Comparison of ENCODE assay signal across 12 mouse cellular contexts in the genomic region with DNA sequence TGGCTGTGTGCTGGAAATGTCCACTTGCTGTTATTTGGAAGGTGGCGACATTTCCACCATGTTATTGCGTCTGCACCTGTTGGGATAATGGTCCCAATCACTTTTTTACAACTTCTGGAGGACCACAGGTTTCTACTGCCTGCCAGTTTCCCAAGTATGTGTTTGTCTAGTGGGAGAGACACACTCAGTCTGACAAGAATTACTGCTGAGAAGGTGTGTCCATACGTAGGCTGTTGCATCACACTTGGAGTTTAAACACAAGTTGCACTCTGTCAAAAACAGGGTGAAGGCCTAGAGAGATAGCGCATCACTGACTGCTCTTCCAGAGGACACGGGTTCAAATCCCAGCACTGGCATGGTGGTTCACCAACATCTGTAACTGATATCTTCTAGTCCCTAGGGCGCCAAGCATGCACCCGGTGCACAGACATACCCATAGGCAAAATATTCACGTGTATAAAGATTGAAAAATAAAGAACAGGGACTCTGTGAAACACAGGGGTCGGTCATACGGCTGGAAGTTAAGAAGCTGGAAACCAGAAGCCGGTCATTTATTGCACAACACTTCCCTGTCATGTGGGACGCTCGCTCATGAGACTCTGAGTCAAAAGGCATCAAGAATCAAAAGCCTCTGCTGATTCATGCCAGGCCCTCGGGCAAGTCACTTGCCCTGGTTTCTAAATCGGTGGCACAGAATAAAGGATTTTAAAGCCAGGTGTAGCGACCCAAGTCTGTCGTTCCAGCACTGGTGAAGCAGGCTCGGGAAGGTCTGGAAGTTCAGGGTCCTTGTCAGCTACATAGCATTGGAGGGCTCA. TPM values are rescaled to one million over a fixed set of nuclear protein-coding genes. Genes with fewer than 3 reads are reported as not detected.
DNase-seq lines count a peak whose midpoint lies in the region; ATAC-seq and TF ChIP-seq lines count a peak whose summit lies in the region.
"Had no signal": no experiment of that assay in that cellular context is flagged by ENCODE, and none has a peak within 500 bp of the region (broad histone marks: within the 10 kb centered on the region; RNA-seq: fewer than 3 reads in every experiment).

No protein-coding gene starts in this region.

- no peak overlapping the region for H3K4me2 ChIP-seq in intestine, postnatal 0 days (replicated peaks; ENCODE audit: low read depth)
- no peak overlapping the region for H3K4me2 ChIP-seq in intestine, embryonic 16.5 days (ENCODE audit: low read depth, low read length)
- no peak overlapping the region for H3K4me2 ChIP-seq in hindbrain, embryonic 13.5 days
- H3K4me2 ChIP-seq: embryonic facial prominence, embryonic 13.5 days; neural tube, embryonic 12.5 days had no signal

- no peak overlapping the region for H3K4me3 ChIP-seq in intestine, postnatal 0 days (ENCODE audit: low read depth, low read length)
- no peak overlapping the region for H3K4me3 ChIP-seq in intestine, embryonic 16.5 days (ENCODE audit: low read length)
- H3K4me3 ChIP-seq in hindbrain, embryonic 13.5 days: no peak overlapping the region
- H3K4me3 ChIP-seq: embryonic facial prominence, embryonic 13.5 days; neural tube, embryonic 12.5 days had no signal

- WGBS in intestine, postnatal 0 days: 70% methylated on average over 18 of the region's 18 CpGs
- 79% methylated on average over 18 of the region's 18 CpGs for WGBS in intestine, embryonic 16.5 days
- 90% methylated on average over 18 of the region's 18 CpGs for WGBS in hindbrain, embryonic 13.5 days

- no peaks in the 10 kb centered on the region for H3K4me1 ChIP-seq in intestine, postnatal 0 days (replicated peaks; ENCODE audit: control insufficient read depth, insufficient read depth, low read length)
- H3K4me1 ChIP-seq in intestine, embryonic 16.5 days (ENCODE audit: control insufficient read depth, insufficient read depth, low read length): no peaks in the 10 kb centered on the region
- peaks cover under 1% of the 10 kb centered on the region; the same call in 1 of the 2 replicates for H3K4me1 ChIP-seq in hindbrain, embryonic 13.5 days (replicated peaks)
- H3K4me1 ChIP-seq: neural tube, embryonic 12.5 days had no signal

- no peaks in the 10 kb centered on the region for H3K36me3 ChIP-seq in intestine, postnatal 0 days (ENCODE audit: control insufficient read depth, insufficient read depth)
- no peaks in the 10 kb centered on the region for H3K36me3 ChIP-seq in intestine, embryonic 16.5 days (ENCODE audit: control insufficient read depth, insufficient read depth, low read length)
- H3K36me3 ChIP-seq in hindbrain, embryonic 13.5 days: no peaks in the 10 kb centered on the region
- H3K36me3 ChIP-seq: embryonic facial prominence, embryonic 13.5 days; neural tube, embryonic 12.5 days had no signal

- no peak overlapping the region for H3K9ac ChIP-seq in intestine, postnatal 0 days (ENCODE audit: low read depth, low read length)
- H3K9ac ChIP-seq in intestine, embryonic 16.5 days (ENCODE audit: low read depth, low read length): no peak overlapping the region
- no peak overlapping the region for H3K9ac ChIP-seq in hindbrain, embryonic 13.5 days
- H3K9ac ChIP-seq: embryonic facial prominence, embryonic 13.5 days; neural tube, embryonic 12.5 days had no signal

- H3K27ac ChIP-seq in intestine, postnatal 0 days (ENCODE audit: low read depth, low read length): no peak overlapping the region
- no peak overlapping the region for H3K27ac ChIP-seq in intestine, embryonic 16.5 days (ENCODE audit: low read length)
- no peak overlapping the region for H3K27ac ChIP-seq in hindbrain, embryonic 13.5 days
- H3K27ac ChIP-seq: embryonic facial prominence, embryonic 13.5 days; neural tube, embryonic 12.5 days had no signal

- no peaks in the 10 kb centered on the region for H3K27me3 ChIP-seq in intestine, postnatal 0 days (replicated peaks; ENCODE audit: control insufficient read depth, insufficient read depth, low read length)
- no peaks in the 10 kb centered on the region for H3K27me3 ChIP-seq in intestine, embryonic 16.5 days (replicated peaks; ENCODE audit: control insufficient read depth, insufficient read depth, low read length)
- H3K27me3 ChIP-seq in hindbrain, embryonic 13.5 days: no peaks in the 10 kb centered on the region
- H3K27me3 ChIP-seq: embryonic facial prominence, embryonic 13.5 days; neural tube, embryonic 12.5 days had no signal

- DNase-seq in NIH3T3 (ENCODE audit: low read depth): peak; percentile 88
- peak; percentile 53 for DNase-seq in lung, postnatal 4 days
- DNase-seq in thymus, postnatal 0 days (ENCODE audit: low spot score): no peak
- no peak for DNase-seq in kidney, postnatal 14 days

- no peaks in the 10 kb centered on the region for H3K9me3 ChIP-seq in intestine, postnatal 0 days (ENCODE audit: control insufficient read depth)
- H3K9me3 ChIP-seq in intestine, embryonic 16.5 days (ENCODE audit: control insufficient read depth, low read length): no peaks in the 10 kb centered on the region
- no peaks in the 10 kb centered on the region for H3K9me3 ChIP-seq in hindbrain, embryonic 13.5 days
- H3K9me3 ChIP-seq: embryonic facial prominence, embryonic 13.5 days; neural tube, embryonic 12.5 days had no signal

- no peak for TF ChIP-seq CTCF in intestine, postnatal 0 days (IDR thresholded peaks at IDR 0.05; ENCODE audit: low read depth)

- ATAC-seq in intestine, postnatal 0 days: 0 out of 2 replicates have a peak, but pooled peaks have one; percentile 25
- no peak for ATAC-seq in intestine, embryonic 16.5 days
- peak; percentile 77 for ATAC-seq in common myeloid progenitor, adult 5-6 weeks (replicated peaks; ENCODE audit: low read depth, poor library complexity, severe bottlenecking)
- ATAC-seq in hindbrain, embryonic 13.5 days (ENCODE audit: low FRiP score): no peak
- ATAC-seq: hindbrain, embryonic 16.5 days had no signal

RNA-seq across cellular contexts. Expression of gene Plekhm2, which starts 5.4 kb away (rescaled TPM):
- 3.1 and 6.0 TPM in 2 replicates for polyA plus RNA-seq in intestine, postnatal 0 days (2015; fragmentation: Nextera tagmentation; extraction: Ambion mirVana)
- polyA plus RNA-seq in intestine, embryonic 16.5 days (2015; fragmentation: Nextera tagmentation; extraction: Ambion mirVana): 5.5 and 5.9 TPM in 2 replicates
- 3.8 and 6.3 TPM in 2 replicates for total RNA-seq in common myeloid progenitor, adult 5-6 weeks (2017)
- 6.9 and 8.2 TPM in 2 replicates for polyA plus RNA-seq in hindbrain, embryonic 13.5 days (2015; fragmentation: Nextera tagmentation; extraction: Ambion mirVana)
- 2.6 and 3.6 TPM in 2 replicates for polyA plus RNA-seq in thymus, postnatal 0 days (2015; fragmentation: Nextera tagmentation; extraction: Ambion mirVana)

RNA-seq across cellular contexts. Expression of gene Rsc1a1, which starts 15.3 kb away (rescaled TPM):
- polyA plus RNA-seq in intestine, postnatal 0 days (2015; fragmentation: Nextera tagmentation; extraction: Ambion mirVana): not detected in 2 replicates
- not detected in 2 replicates for polyA plus RNA-seq in intestine, embryonic 16.5 days (2015; fragmentation: Nextera tagmentation; extraction: Ambion mirVana)
- 8.9 and 13.9 TPM in 2 replicates for total RNA-seq in common myeloid progenitor, adult 5-6 weeks (2017)
- polyA plus RNA-seq in hindbrain, embryonic 13.5 days (2015; fragmentation: Nextera tagmentation; extraction: Ambion mirVana): 0.44 and 2.8 TPM in 2 replicates
- not detected in 2 replicates for polyA plus RNA-seq in thymus, postnatal 0 days (2015; fragmentation: Nextera tagmentation; extraction: Ambion mirVana)
- polyA plus RNA-seq: embryonic facial prominence, embryonic 13.5 days; hindbrain, embryonic 16.5 days; liver, embryonic 16.5 days; neural tube, embryonic 12.5 days had no signal

RNA-seq across cellular contexts. Expression of gene Slc25a34, which starts 46.5 kb away (rescaled TPM):
- polyA plus RNA-seq in intestine, postnatal 0 days (2015; fragmentation: Nextera tagmentation; extraction: Ambion mirVana): 23.8 and 25.7 TPM in 2 replicates
- polyA plus RNA-seq in intestine, embryonic 16.5 days (2015; fragmentation: Nextera tagmentation; extraction: Ambion mirVana): 7.4 and 10.5 TPM in 2 replicates
- total RNA-seq in common myeloid progenitor, adult 5-6 weeks (2017): 0.09 TPM in 1 of 2 replicates, not detected in the other
- 0.26 TPM in 1 of 2 replicates, not detected in the other for polyA plus RNA-seq in hindbrain, embryonic 13.5 days (2015; fragmentation: Nextera tagmentation; extraction: Ambion mirVana)
- polyA plus RNA-seq in thymus, postnatal 0 days (2015; fragmentation: Nextera tagmentation; extraction: Ambion mirVana): 0.08 TPM in 1 of 2 replicates, not detected in the other
- polyA plus RNA-seq: embryonic facial prominence, embryonic 13.5 days; neural tube, embryonic 12.5 days had no signal

RNA-seq across cellular contexts. Expression of gene Tmem82, which starts 51.7 kb away (rescaled TPM):
- polyA plus RNA-seq in intestine, postnatal 0 days (2015; fragmentation: Nextera tagmentation; extraction: Ambion mirVana): 42.0 and 45.7 TPM in 2 replicates
- 31.7 and 36.4 TPM in 2 replicates for polyA plus RNA-seq in intestine, embryonic 16.5 days (2015; fragmentation: Nextera tagmentation; extraction: Ambion mirVana)
- total RNA-seq in common myeloid progenitor, adult 5-6 weeks (2017): 0.29 and 0.32 TPM in 2 replicates
- polyA plus RNA-seq in hindbrain, embryonic 13.5 days (2015; fragmentation: Nextera tagmentation; extraction: Ambion mirVana): 0.25 and 0.43 TPM in 2 replicates
- polyA plus RNA-seq in thymus, postnatal 0 days (2015; fragmentation: Nextera tagmentation; extraction: Ambion mirVana): 0.23 and 0.33 TPM in 2 replicates

RNA-seq across cellular contexts. Expression of gene Ddi2, which starts 53.1 kb away (rescaled TPM):
- 15.9 and 16.7 TPM in 2 replicates for polyA plus RNA-seq in intestine, postnatal 0 days (2015; fragmentation: Nextera tagmentation; extraction: Ambion mirVana)
- polyA plus RNA-seq in intestine, embryonic 16.5 days (2015; fragmentation: Nextera tagmentation; extraction: Ambion mirVana): 16.5 and 17.2 TPM in 2 replicates
- 27.4 and 30.6 TPM in 2 replicates for total RNA-seq in common myeloid progenitor, adult 5-6 weeks (2017)
- polyA plus RNA-seq in hindbrain, embryonic 13.5 days (2015; fragmentation: Nextera tagmentation; extraction: Ambion mirVana): 14.9 and 16.0 TPM in 2 replicates
- polyA plus RNA-seq in thymus, postnatal 0 days (2015; fragmentation: Nextera tagmentation; extraction: Ambion mirVana): 12.3 and 12.8 TPM in 2 replicates

Comparison
In these comparisons a context has a peak if more than half of its experiments do, and no peak if none do; other contexts are left out.
1. ATAC-seq: peak in intestine, postnatal 0 days (single experiment) and common myeloid progenitor, adult 5-6 weeks (single experiment); none in intestine, embryonic 16.5 days (single experiment) and hindbrain, embryonic 13.5 days (single experiment).
2. DNase-seq: peak in NIH3T3 (single experiment) and lung, postnatal 4 days (2 of 2); none in thymus, postnatal 0 days (single experiment) and kidney, postnatal 14 days (single experiment).